Mouse (Mus musculus) MEL (cell line): Measurements from ENCODE around the gene Gm17018. TPM values are rescaled to one million over a fixed set of nuclear protein-coding genes. Genes with fewer than 3 reads are reported as not detected.

Experiments used
- DNase-seq: peaks from one replicate; pipeline ENCODE4 v3.0.0; 2011; ENCODE audit warnings: low read depth, low spot score
- H3K27ac ChIP-seq: 2 replicates; pipeline ENCODE4 v1.5.1; 2012; ENCODE audit warnings: low read depth, mild to moderate bottlenecking, control low read depth, low read length, moderate library complexity; ENCODE audit not compliant: control insufficient read depth
- H3K27me3 ChIP-seq, 2 experiments: fragments of 150-350 bp in 1 of 2; sonication (generic) in 1 of 2; 2 replicates each; pipeline ENCODE4 v1.6.1; 2012; ENCODE audit warnings: low read length in 2 of 2, mild to moderate bottlenecking in 2 of 2, improper control_type of control experiment in 1 of 2, moderate library complexity in 1 of 2; ENCODE audit not compliant: insufficient read depth in 2 of 2, control insufficient read depth in 1 of 2
- H3K36me3 ChIP-seq, 2 experiments: 2 replicates each; pipeline ENCODE4 v1.6.1; 2012 to 2014; ENCODE audit warnings: low read length in 2 of 2, improper control_type of control experiment in 1 of 2, inconsistent platforms in 1 of 2, mild to moderate bottlenecking in 1 of 2; ENCODE audit not compliant: insufficient read depth in 2 of 2, control insufficient read depth in 1 of 2
- H3K4me1 ChIP-seq, 2 experiments: fragments of 150-350 bp in 1 of 2; sonication (generic) in 1 of 2; 2 replicates each; pipeline ENCODE4 v1.6.1; 2012; ENCODE audit warnings: low read length in 2 of 2, improper control_type of control experiment in 1 of 2, mild to moderate bottlenecking in 1 of 2; ENCODE audit not compliant: insufficient read depth in 2 of 2, control insufficient read depth in 1 of 2
- H3K4me3 ChIP-seq, 2 experiments: fragments of 150-350 bp in 1 of 2; sonication (generic) in 1 of 2; 2 replicates each; pipeline ENCODE4 v1.5.1; 2012; ENCODE audit warnings: low read depth in 2 of 2, low read length in 2 of 2, mild to moderate bottlenecking in 2 of 2, moderate library complexity in 2 of 2, control low read depth in 1 of 2, improper control_type of control experiment in 1 of 2; ENCODE audit not compliant: control insufficient read depth in 1 of 2, insufficient read depth in 1 of 2
- H3K79me2 ChIP-seq: 2 replicates; pipeline ENCODE4 v1.6.1; 2012; ENCODE audit warnings: mild to moderate bottlenecking, low read length, moderate library complexity; ENCODE audit not compliant: control insufficient read depth, poor library complexity, insufficient read depth
- H3K9ac ChIP-seq: 2 replicates; pipeline ENCODE4 v1.6.1; 2012; ENCODE audit warnings: low read depth, mild to moderate bottlenecking, control low read depth, low read length, moderate library complexity; ENCODE audit not compliant: control insufficient read depth, poor library complexity, severe bottlenecking
- H3K9me3 ChIP-seq: fragments of 150-350 bp; sonication (generic); replicated peaks from 2 replicates; pipeline ENCODE4 v1.6.1; 2012; ENCODE audit warnings: mild to moderate bottlenecking, low read length, improper control_type of control experiment, moderate library complexity; ENCODE audit not compliant: insufficient read depth
- BHLHE40 ChIP-seq: IDR thresholded peaks from 2 replicates; pipeline ENCODE4 v1.6.1; 2012; ENCODE audit warnings: low read depth, mild to moderate bottlenecking, inconsistent platforms, low read length, improper control_type of control experiment, borderline replicate concordance
- CTCF ChIP-seq, 3 experiments: IDR thresholded peaks in 2 of 3; conservative IDR thresholded peaks in 1 of 3; 2 replicates each; pipeline ENCODE4 v1.5.1; 2011 to 2012; ENCODE audit warnings: low read length in 3 of 3, low read depth in 2 of 3, mild to moderate bottlenecking in 2 of 3, improper control_type of control experiment in 1 of 3, inconsistent platforms in 1 of 3, mixed read lengths in 1 of 3, moderate library complexity in 1 of 3; ENCODE audit not compliant: control insufficient read depth in 1 of 3, insufficient read depth in 1 of 3, poor library complexity in 1 of 3, severe bottlenecking in 1 of 3
- ELF1 ChIP-seq: IDR thresholded peaks from 2 replicates; pipeline ENCODE4 v1.6.1; 2014; ENCODE audit warnings: low read depth, mild to moderate bottlenecking, inconsistent platforms, low read length, improper control_type of control experiment, moderate library complexity
- EP300 ChIP-seq, 2 experiments: IDR thresholded peaks; 2 replicates each; pipeline ENCODE4 v1.6.1; 2011; ENCODE audit warnings: improper control_type of control experiment in 2 of 2, low read length in 2 of 2, low read depth in 1 of 2, mild to moderate bottlenecking in 1 of 2
- ETS1 ChIP-seq: IDR thresholded peaks from 2 replicates; pipeline ENCODE4 v1.6.1; 2012; ENCODE audit warnings: low read depth, mild to moderate bottlenecking, inconsistent platforms, low read length, improper control_type of control experiment, moderate library complexity
- GABPA ChIP-seq: IDR thresholded peaks from 2 replicates; pipeline ENCODE4 v1.6.1; 2012; ENCODE audit warnings: low read depth, mild to moderate bottlenecking, inconsistent platforms, low read length, improper control_type of control experiment, moderate library complexity
- GATA1 ChIP-seq: IDR thresholded peaks from 2 replicates; pipeline ENCODE4 v1.6.1; 2011; ENCODE audit warnings: low read depth, low read length, improper control_type of control experiment
- MAZ ChIP-seq: IDR thresholded peaks from 2 replicates; pipeline ENCODE4 v1.6.1; 2012; ENCODE audit warnings: low read depth, mild to moderate bottlenecking, inconsistent platforms, low read length, improper control_type of control experiment
- MEF2A ChIP-seq: IDR thresholded peaks from 2 replicates; pipeline ENCODE4 v1.6.1; 2014; ENCODE audit warnings: low read depth, mild to moderate bottlenecking, inconsistent platforms, low read length, improper control_type of control experiment; ENCODE audit not compliant: poor library complexity, insufficient replicate concordance, severe bottlenecking; ENCODE audit errors: extremely low read depth
- MXI1 ChIP-seq: IDR thresholded peaks from 2 replicates; pipeline ENCODE4 v1.6.1; 2011; ENCODE audit warnings: mild to moderate bottlenecking, low read depth, low read length, improper control_type of control experiment
- MYB ChIP-seq: IDR thresholded peaks from 2 replicates; pipeline ENCODE4 v1.6.1; 2011; ENCODE audit warnings: mild to moderate bottlenecking, low read depth, low read length, improper control_type of control experiment
- POLR2A ChIP-seq, 2 experiments: IDR thresholded peaks; 2 replicates each; pipeline ENCODE4 v1.6.1; 2011 to 2012; ENCODE audit warnings: low read length in 2 of 2, mild to moderate bottlenecking in 2 of 2, control low read depth in 1 of 2, improper control_type of control experiment in 1 of 2, low read depth in 1 of 2, moderate library complexity in 1 of 2; ENCODE audit not compliant: control insufficient read depth in 1 of 2, insufficient read depth in 1 of 2, poor library complexity in 1 of 2
- ZC3H11A ChIP-seq: IDR thresholded peaks from 2 replicates; pipeline ENCODE4 v1.6.1; 2012; ENCODE audit warnings: low read depth, mild to moderate bottlenecking, inconsistent platforms, low read length, improper control_type of control experiment
- ZKSCAN1 ChIP-seq: IDR thresholded peaks from 2 replicates; pipeline ENCODE4 v1.6.1; 2012; ENCODE audit warnings: low read depth, mild to moderate bottlenecking, inconsistent platforms, low read length, improper control_type of control experiment, moderate library complexity
- ZMIZ1 ChIP-seq: IDR thresholded peaks from 2 replicates; pipeline ENCODE4 v1.6.1; 2012; ENCODE audit warnings: low read depth, mild to moderate bottlenecking, inconsistent platforms, low read length, improper control_type of control experiment, moderate library complexity
- ZNF384 ChIP-seq: IDR thresholded peaks from 2 replicates; pipeline ENCODE4 v1.6.1; 2012; ENCODE audit warnings: low read depth, mild to moderate bottlenecking, inconsistent platforms, low read length, improper control_type of control experiment
- polyA plus RNA-seq, 2 experiments: library from polyadenylated mRNA; stranded (reverse) in 1 of 2; unstranded in 1 of 2; fragments of >175 nt in 1 of 2; fragments of >200 nt in 1 of 2; gene quantifications; 2 replicates each; pipeline versions ENCODE4 v1.2.1 to v1.2.4; 2012; ENCODE audit warnings: low replicate concordance in 2 of 2, low read depth in 1 of 2; ENCODE audit not compliant: insufficient read length in 2 of 2, insufficient read depth in 1 of 2, missing spikeins in 1 of 2
- total RNA-seq: library from RNA; depleted of rRNA; stranded (reverse); fragments of 300-350 nt; gene quantifications from 2 replicates; pipeline ENCODE4 v1.2.3, GENCODE M21; 2012

The Gm17018 gene
- total and polyA plus RNA-seq, 3 experiments, result 34.9 to 62.6 TPM; not detected in 1

DNA sequence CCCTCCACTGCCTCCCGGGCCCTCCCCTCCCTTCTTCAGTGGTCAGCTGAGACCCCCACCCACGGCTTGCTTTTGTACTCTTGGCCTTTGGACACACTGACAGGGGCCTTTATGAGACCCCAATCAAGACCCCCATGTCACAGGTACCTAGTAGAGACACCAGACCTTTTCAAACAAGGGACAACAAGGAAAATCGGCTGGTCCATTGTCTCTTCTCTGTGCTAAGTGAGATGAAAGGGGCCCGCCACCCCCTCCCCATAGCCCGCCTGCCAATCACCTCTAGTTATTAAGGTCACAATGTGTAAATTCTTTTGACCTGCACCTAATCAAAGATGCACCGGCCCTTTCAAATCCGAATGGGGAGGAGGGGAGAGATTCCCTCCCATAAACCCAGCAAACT lies 56.3 kb downstream of the Gm17018 start:
- H3K36me3 ChIP-seq, result no peaks in the 10 kb centered on the region
- H3K4me1 ChIP-seq, result no peaks in the 10 kb centered on the region
- no peak overlapping the region for H3K9ac ChIP-seq
- no peaks in the 10 kb centered on the region for H3K79me2 ChIP-seq
- no peak for DNase-seq
- H3K27ac ChIP-seq, result no peak overlapping the region
- H3K4me3 ChIP-seq, result no peak overlapping the region
- TF ChIP-seq MXI1 (no peak), CTCF (IDR thresholded peaks at IDR 0.05 in 2 of 3, conservative IDR thresholded peaks at IDR 0.05 in 1 of 3; ENCODE audit: control insufficient read depth in 1 of 3, insufficient read depth in 1 of 3, low read depth in 2 of 3, low read length in 3 of 3, poor library complexity in 1 of 3, severe bottlenecking in 1 of 3) (no peak), EP300 (IDR thresholded peaks at IDR 0.05; ENCODE audit: low read depth in 1 of 2, low read length in 2 of 2) (no peak), ZC3H11A (no peak), GATA1 (no peak), ZKSCAN1 (no peak), MYB (no peak), ZNF384 (no peak), MEF2A (no peak), ELF1 (no peak), ZMIZ1 (no peak)
- H3K9me3 ChIP-seq, result no peaks in the 10 kb centered on the region
- H3K27me3 ChIP-seq, result no peaks in the 10 kb centered on the region

DNA sequence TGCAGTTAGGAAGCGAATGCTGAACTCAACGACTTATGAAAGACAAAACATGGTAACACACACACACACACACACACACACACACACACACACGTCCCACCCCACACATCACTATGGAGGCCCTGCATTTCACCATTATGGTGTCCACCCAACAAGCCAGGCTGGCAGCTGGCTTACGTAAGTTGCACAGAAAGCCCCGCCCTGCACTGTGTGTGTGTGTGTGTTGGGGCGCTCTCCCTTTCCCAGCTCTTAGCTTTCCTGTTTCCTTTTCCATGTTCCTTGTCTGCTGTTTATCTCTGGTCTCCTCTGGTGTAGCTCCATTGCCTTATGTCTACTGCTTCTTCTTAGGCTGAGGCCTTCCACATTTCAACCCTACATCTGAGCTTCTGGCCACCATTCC lies 57.8 kb downstream of the Gm17018 start:
- Histone ChIP-seq H3K27ac (no peak overlapping the region), H3K36me3 (no peaks in the 10 kb centered on the region)
- TF ChIP-seq ETS1 (no peak), MAZ (no peak), POLR2A (IDR thresholded peaks at IDR 0.05; ENCODE audit: control insufficient read depth in 1 of 2, insufficient read depth in 1 of 2, low read depth in 1 of 2, low read length in 2 of 2, poor library complexity in 1 of 2) (no peak), ZMIZ1 (no peak), BHLHE40 (no peak), MYB (no peak), EP300 (IDR thresholded peaks at IDR 0.05; ENCODE audit: low read depth in 1 of 2, low read length in 2 of 2) (no peak), GABPA (no peak)

More for the DNA sequence above, 57.8 kb downstream of the Gm17018 start:
- Histone ChIP-seq H3K9ac (no peak overlapping the region), H3K27me3 (no peaks in the 10 kb centered on the region), H3K9me3 (no peaks in the 10 kb centered on the region), H3K4me3 (no peak overlapping the region), H3K4me1 (no peaks in the 10 kb centered on the region), H3K79me2 (no peaks in the 10 kb centered on the region)
- DNase-seq, result no peak
